Mouse (Mus musculus): Measurements from ENCODE around the gene Mob4. TPM values are rescaled to one million over a fixed set of nuclear protein-coding genes. Genes with fewer than 3 reads are reported as not detected.

Mob4 gene
- polyA plus RNA-seq (2017; shearing (Covaris generic)), result 120 TPM

GRCm38 (mm10) chr1:55130943-55131401, at the start of gene Mob4:
Gene Mob4, plus strand, starts transcription at chr1:55131231.

GRCm38 (mm10) chr1:55087932-55088610, 43.0 kb upstream of the Mob4 start, which contains the start of the genes Hspe1 and Hspd1:
Gene Hspe1, plus strand, starts transcription at chr1:55088132.
Gene Hspd1, minus strand, starts transcription at chr1:55088243.

Other genes with a start within 250 kb of the Mob4 start
- 445 TPM for gene Ankrd44, start 204.8 kb upstream of the Mob4 start, polyA plus RNA-seq (2017; shearing (Covaris generic))
- 632 TPM for gene Sf3b1, start 103.8 kb upstream of the Mob4 start, polyA plus RNA-seq (2017; shearing (Covaris generic))
- 294 TPM for gene Coq10b, start 78.5 kb upstream of the Mob4 start, polyA plus RNA-seq (2017; shearing (Covaris generic))
- gene Hspe1, start 43.1 kb upstream of the Mob4 start, polyA plus RNA-seq (2017; shearing (Covaris generic)), result 226 TPM
- gene Hspd1, start 43.0 kb upstream of the Mob4 start, polyA plus RNA-seq (2017; shearing (Covaris generic)), result 155 TPM
- gene Rftn2, start 95.6 kb downstream of the Mob4 start, polyA plus RNA-seq (2017; shearing (Covaris generic)), result 2.7 TPM
- 2.1 TPM for gene Mars2, start 105.9 kb downstream of the Mob4 start, polyA plus RNA-seq (2017; shearing (Covaris generic))
- gene Boll, start 232.2 kb downstream of the Mob4 start, polyA plus RNA-seq (2017; shearing (Covaris generic)), result 7.3 TPM

Data from effector memory CD4-positive, alpha-beta T cell, adult 7 months (primary cell).